Mouse (Mus musculus) olfactory bulb, adult 2 months (tissue): ENCODE data around the gene Atp5k.

Source experiments
- CTCF ChIP-seq: fragments of 200-500 bp; IDR thresholded peaks from 2 replicates; pipeline ENCODE4 v1.5.1; 2012; ENCODE audit warnings: low read depth, mild to moderate bottlenecking, low read length, moderate library complexity; ENCODE audit not compliant: insufficient read depth
- POLR2A ChIP-seq: fragments of 200-500 bp; IDR thresholded peaks from 2 replicates; pipeline ENCODE4 v1.6.1; 2012; ENCODE audit warnings: mild to moderate bottlenecking, low read depth, low read length, moderate library complexity; ENCODE audit not compliant: insufficient read depth

DNA sequence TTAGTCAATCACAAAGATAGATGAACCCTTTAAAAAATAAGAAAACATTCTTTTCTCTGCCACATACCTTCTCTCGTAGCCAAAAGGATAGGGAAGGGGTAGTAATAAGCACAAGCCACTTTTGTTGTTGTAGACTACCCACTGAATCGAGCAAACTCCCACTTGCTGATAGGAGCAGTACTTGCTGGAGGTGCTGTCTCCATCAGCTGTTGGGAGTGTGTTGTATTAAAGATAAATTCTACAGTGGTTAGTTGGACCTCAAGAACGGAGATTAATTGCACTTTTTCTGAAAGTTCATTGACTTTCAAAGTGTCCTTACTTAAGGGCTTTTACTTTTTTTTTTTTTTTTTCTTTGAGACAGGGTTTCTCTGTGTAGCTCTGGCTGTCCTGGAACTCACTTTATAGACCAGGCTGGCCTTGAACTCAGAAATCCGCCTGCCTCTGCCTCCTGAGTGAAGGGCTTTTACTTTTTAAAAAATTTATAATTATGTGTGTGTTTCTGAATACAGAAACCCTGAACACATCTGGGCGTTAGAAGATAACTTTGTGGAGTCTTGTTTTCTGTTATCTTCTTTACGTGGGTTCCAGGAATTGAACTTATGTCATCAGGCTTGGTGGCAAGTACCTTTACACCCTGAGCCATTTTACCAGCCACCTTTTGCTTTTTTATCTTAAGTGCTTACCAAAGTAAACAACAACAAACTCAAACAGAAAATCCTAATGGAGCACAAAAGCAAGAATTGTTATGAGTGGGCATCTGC lies 31.1 kb upstream of the Atp5k start:
- TF ChIP-seq POLR2A (no peak), CTCF (no peak)
